Mouse (Mus musculus) heart, embryonic 16.5 days (tissue): ENCODE data around the gene Phospho1. TPM values are rescaled to one million over a fixed set of nuclear protein-coding genes. Genes with fewer than 3 reads are reported as not detected.
A peak's percentile ranks its signal among the peaks of the same experiment; 100 is the strongest.

ENCODE experiments used
- ATAC-seq: fragments of 200-750 bp; cut with Nextera tagmentation; replicated peaks from 2 replicates; pipeline ENCODE4 v1.8.0; 2017; ENCODE audit warnings: moderate number of reproducible peaks; ENCODE audit not compliant: insufficient read depth, low FRiP score; ENCODE audit errors: extremely low read depth
- H3K27ac ChIP-seq: fragments of 300-500 bp; sonication (generic); 2 replicates; pipeline ENCODE4 v1.5.1; 2014; ENCODE audit warnings: mild to moderate bottlenecking, low read length, control low read depth, moderate library complexity
- H3K27me3 ChIP-seq: fragments of 300-500 bp; sonication (generic); 2 replicates; pipeline ENCODE4 v1.6.1; 2014; ENCODE audit warnings: low read length, mixed read lengths; ENCODE audit not compliant: control insufficient read depth, insufficient read depth
- H3K36me3 ChIP-seq: fragments of 300-500 bp; sonication (generic); 2 replicates; pipeline ENCODE4 v1.6.1; 2014; ENCODE audit not compliant: control insufficient read depth, insufficient read depth
- H3K4me1 ChIP-seq: fragments of 300-500 bp; sonication (generic); 2 replicates; pipeline ENCODE4 v1.6.1; 2014; ENCODE audit warnings: low read length, mixed read lengths; ENCODE audit not compliant: control insufficient read depth, insufficient read depth
- H3K4me2 ChIP-seq: fragments of 300-500 bp; sonication (generic); 2 replicates; pipeline ENCODE4 v1.6.1; 2014; ENCODE audit warnings: low read depth, mild to moderate bottlenecking, control low read depth, low read length
- H3K4me3 ChIP-seq: fragments of 300-500 bp; sonication (generic); 2 replicates; pipeline ENCODE4 v1.5.1; 2014; ENCODE audit warnings: mild to moderate bottlenecking, control low read depth, low read length
- H3K9ac ChIP-seq: fragments of 300-500 bp; sonication (generic); 2 replicates; pipeline ENCODE4 v1.6.1; 2014; ENCODE audit warnings: low read length, control low read depth
- H3K9me3 ChIP-seq: fragments of 300-500 bp; sonication (generic); replicated peaks from 2 replicates; pipeline ENCODE4 v1.6.1; 2016; ENCODE audit warnings: low read length; ENCODE audit not compliant: control insufficient read depth
- WGBS: fragments of 180-500 bp; shearing (Covaris S2); extraction: QIAGEN DNeasy Blood & Tissue Kit; methylation state at CpG from one replicate; pipeline ENCODE4 v1.1.7; 2014; 5-methylcytosine and 5-hydroxymethylcytosine counted together
- polyA plus RNA-seq: library from polyadenylated mRNA; unstranded; fragments of >200 nt; fragmentation: Nextera tagmentation; extraction: Ambion mirVana; gene quantifications from 2 replicates; pipeline ENCODE4 v1.2.1, GENCODE M21; 2015

Gene Phospho1
- polyA plus RNA-seq, 1 experiment from 2014 or later, result 3.3 TPM

DNA sequence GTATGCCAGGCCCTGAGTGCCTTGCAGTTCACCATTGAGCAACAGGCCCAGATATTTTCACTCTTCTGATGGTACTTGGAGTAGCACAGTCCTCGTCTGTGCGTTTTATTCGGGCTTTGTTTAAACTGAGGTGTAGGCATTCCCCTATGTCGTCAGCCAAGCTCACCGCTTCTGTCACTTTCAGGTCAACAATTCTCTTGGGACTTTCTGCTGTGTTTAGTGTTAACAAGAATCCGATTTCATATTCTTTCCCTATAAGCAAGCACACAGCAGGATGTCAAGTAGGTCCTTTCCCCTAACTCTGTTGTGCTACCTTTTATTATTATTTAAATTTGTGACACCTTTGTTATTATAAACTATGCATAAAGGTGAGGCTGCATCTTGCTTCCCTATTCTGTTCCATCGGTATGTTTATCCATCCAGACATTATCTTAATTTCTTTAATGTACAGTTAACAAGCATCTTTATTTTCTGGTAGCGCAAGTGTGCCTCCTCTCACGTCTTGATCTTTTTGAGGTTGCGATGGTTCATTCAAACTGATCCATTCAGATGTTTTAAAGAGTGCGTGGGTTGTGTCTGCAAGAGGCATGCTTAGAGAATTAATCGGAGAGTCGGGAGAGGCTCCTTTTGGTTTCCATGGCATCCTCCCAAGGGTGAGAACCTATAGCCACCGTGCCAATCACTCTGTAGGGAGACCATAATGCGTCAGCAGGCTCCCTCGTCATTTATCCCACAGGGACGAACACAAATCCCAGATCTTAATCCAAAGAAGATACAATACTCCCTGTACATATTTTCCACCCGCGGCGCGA lies 33.6 kb downstream of the Phospho1 start:
- peak overlapping the region; percentile 80 for H3K27ac ChIP-seq
- no peaks in the 10 kb centered on the region for H3K27me3 ChIP-seq
- no peaks in the 10 kb centered on the region for H3K36me3 ChIP-seq
- peak overlapping the region; percentile 78 for H3K9ac ChIP-seq
- no peak for ATAC-seq
- peaks cover 8% of the 10 kb centered on the region; the same call in 1 of the 2 replicates for H3K4me1 ChIP-seq
- H3K9me3 ChIP-seq, result no peaks in the 10 kb centered on the region
- peak overlapping the region; percentile 92 for H3K4me2 ChIP-seq
- WGBS, result 20% methylated on average over 21 of the region's 21 CpGs
- peak overlapping the region; percentile 88 for H3K4me3 ChIP-seq

DNA sequence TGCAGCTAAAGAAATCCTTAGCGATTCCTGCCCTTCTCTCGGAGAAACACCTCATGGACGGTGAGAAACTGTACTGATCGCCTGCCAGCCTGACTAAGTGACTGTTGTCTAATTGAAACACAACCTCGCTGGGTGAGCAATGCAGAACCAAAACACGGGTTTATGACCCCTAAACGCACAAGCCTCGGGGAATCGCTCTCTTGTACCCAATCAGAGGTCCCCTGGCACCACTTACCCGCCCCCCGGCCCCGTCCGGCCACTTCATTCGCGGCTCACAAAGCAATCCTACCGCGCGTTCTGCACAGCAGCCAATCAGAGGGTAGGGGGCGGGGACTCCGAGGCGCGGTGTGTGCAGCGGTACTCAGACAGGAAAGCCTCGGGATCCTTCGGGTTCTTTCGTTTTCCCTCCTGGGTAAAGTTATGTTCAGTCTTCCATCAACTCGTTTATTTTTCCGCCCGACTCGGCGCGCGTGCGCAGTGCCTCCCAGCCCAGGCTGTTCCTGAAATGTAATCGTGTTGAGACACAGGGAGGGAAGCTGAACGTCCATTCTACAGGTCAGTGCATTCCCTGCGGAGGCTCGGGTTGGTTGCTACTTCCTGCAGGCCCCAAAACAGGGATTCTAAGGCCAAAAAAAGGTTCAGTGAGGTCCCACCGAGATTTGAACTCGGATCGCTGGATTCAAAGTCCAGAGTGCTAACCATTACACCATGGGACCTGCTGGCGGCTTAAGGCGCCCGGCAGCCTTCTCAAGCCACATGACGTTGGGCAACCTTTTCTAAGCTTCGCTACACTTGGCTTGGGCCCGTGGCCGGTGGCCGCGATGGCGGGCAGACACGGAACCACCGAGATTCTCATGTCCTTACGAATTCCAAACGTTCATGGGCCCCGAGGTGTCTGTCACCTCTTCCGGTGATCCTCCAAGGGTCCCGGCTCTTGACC lies 34.5 kb downstream of the Phospho1 start:
- under 1% methylated on average over 58 of the region's 58 CpGs for WGBS
- no peaks in the 10 kb centered on the region for H3K36me3 ChIP-seq
- peak overlapping the region; percentile 88 for H3K4me3 ChIP-seq
- peak; percentile 98 for ATAC-seq
- peak overlapping the region; percentile 82 for H3K9ac ChIP-seq
- peak overlapping the region; percentile 92 for H3K4me2 ChIP-seq
- peaks cover 8% of the 10 kb centered on the region; the same call in 1 of the 2 replicates for H3K4me1 ChIP-seq
- H3K9me3 ChIP-seq, result no peaks in the 10 kb centered on the region
- H3K27ac ChIP-seq, result peak overlapping the region; percentile 97
- no peaks in the 10 kb centered on the region for H3K27me3 ChIP-seq

- Histone ChIP-seq H3K27me3 (no peaks in the 10 kb centered on the region), H3K9ac (peak overlapping the region; percentile 82), H3K4me2 (peak overlapping the region; percentile 85), H3K4me1 (peaks cover 8% of the 10 kb centered on the region; the same call in 1 of the 2 replicates), H3K36me3 (no peaks in the 10 kb centered on the region), H3K27ac (peak overlapping the region; percentile 97), H3K4me3 (peak overlapping the region; percentile 88), H3K9me3 (no peaks in the 10 kb centered on the region)
- peak; percentile 45 for ATAC-seq
- WGBS, result under 1% methylated on average over 35 of the region's 35 CpGs
Observed at GRCm38 (mm10) chr11:95859468-95859855, 35.2 kb downstream of the Phospho1 start.

DNA sequence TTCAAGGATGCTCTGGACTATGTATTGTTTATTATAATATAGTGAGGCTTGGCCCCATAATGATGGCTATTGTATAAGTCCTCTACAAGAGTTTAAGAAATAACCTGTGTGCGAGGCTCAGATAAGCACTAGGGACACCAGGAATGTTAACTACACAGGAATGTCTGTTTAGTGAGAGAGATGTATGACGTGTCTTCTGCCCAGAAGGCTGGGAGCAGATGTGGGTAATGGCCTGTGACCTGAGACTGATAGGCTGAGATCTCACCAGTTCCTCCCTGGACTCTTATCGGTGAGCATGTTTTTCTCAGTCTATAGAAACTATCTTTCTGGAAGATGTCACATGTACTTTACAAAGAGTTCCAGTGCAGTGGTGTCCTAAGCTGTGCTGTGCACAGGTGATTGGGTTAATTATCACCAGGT lies 35.8 kb downstream of the Phospho1 start:
- peak overlapping the region; percentile 88 for H3K4me3 ChIP-seq
- no peaks in the 10 kb centered on the region for H3K9me3 ChIP-seq
- WGBS, result 19% methylated on average over 3 of the region's 3 CpGs
- peak overlapping the region; percentile 85 for H3K4me2 ChIP-seq
- ATAC-seq, result no peak
- H3K9ac ChIP-seq, result peak overlapping the region; percentile 82
- peak overlapping the region; percentile 97 for H3K27ac ChIP-seq
- H3K4me1 ChIP-seq, result peaks cover 8% of the 10 kb centered on the region; the same call in 1 of the 2 replicates
- no peaks in the 10 kb centered on the region for H3K27me3 ChIP-seq
- H3K36me3 ChIP-seq, result no peaks in the 10 kb centered on the region

DNA sequence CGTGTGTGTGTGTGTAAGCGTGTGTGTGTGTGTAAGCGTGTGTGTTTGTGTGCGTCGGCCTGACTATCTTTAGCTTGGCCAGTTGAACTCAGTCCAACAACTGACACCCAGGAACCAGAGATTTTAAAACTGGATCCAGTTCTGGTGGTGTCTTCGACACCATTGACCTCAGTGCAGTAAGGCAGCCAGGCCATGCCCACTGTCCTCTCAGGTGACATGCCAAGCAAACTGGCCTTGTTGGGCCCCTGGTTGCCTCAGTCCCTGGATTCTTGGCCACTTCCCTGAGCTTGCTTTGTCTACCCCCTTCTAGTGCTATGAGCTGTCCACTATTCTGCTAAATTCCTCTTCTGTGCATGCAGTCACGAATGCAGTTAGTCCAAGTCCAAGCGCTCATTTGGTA lies 37.1 kb downstream of the Phospho1 start:
- 82% methylated on average over 8 of the region's 8 CpGs for WGBS
- Histone ChIP-seq H3K27ac (no peak overlapping the region), H3K4me1 (peaks cover 8% of the 10 kb centered on the region; the same call in 1 of the 2 replicates), H3K36me3 (no peaks in the 10 kb centered on the region), H3K27me3 (no peaks in the 10 kb centered on the region), H3K4me2 (no peak overlapping the region), H3K9me3 (no peaks in the 10 kb centered on the region), H3K9ac (no peak overlapping the region), H3K4me3 (no peak overlapping the region)
- ATAC-seq, result no peak

DNA sequence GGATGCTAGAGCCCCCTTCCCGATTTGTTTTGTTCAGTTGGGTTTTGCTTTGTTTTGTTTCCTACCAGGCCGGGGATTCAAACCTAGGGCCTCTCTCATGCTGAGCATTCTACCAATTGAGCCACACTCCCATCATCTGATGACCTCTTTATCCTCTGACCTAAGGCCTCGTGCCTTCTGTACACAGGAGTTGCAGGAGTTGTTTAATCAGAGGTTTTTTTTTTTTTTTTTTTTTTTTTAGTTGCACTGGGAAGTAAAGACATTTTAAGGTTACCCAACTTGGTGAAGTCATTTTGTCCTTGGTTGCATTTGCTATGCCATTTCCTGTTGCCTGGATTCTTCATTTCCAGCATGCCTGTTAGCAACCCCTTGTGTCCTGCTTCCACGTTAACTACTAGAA lies 45.1 kb downstream of the Phospho1 start:
- H3K4me2 ChIP-seq, result no peak overlapping the region
- no peaks in the 10 kb centered on the region for H3K9me3 ChIP-seq
- H3K27me3 ChIP-seq, result no peaks in the 10 kb centered on the region
- no peak for ATAC-seq
- no peak overlapping the region for H3K27ac ChIP-seq
- WGBS, result 68% methylated on average over 4 of the region's 4 CpGs
- H3K9ac ChIP-seq, result no peak overlapping the region
- no peaks in the 10 kb centered on the region for H3K4me1 ChIP-seq
- H3K4me3 ChIP-seq, result no peak overlapping the region
- no peaks in the 10 kb centered on the region for H3K36me3 ChIP-seq

DNA sequence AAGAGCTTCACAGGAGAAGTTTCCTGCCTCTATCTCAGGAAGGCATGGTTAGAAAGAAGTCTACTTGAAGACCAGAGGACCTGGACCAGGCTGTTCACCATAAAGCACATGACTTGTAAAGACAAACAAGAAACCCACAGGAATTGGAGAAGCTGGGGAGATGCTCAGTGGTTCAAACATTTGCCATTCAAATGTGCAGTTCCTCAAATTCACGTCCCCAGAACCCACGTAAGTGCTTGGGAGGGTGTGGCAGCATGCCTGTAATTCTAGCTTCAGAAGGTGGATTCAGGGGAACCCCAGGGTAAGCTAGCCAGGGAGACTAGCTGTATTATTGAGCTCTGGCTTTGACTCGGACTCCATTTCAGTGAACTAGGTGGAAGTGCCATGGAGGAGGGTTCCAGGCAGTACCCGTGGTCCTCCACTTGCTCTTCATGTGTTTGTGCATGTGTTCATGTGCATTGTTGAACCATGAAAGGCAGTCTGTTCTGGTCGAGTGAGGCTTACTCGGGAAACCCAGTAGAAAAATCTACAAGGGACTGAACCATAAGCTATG lies 45.7 kb downstream of the Phospho1 start:
- 60% methylated on average over 6 of the region's 6 CpGs for WGBS
- no peak overlapping the region for H3K4me3 ChIP-seq
- no peak for ATAC-seq

GRCm38 (mm10) chr11:95875804-95876203 lies 51.5 kb downstream of the Phospho1 start:
- no peaks in the 10 kb centered on the region for H3K4me1 ChIP-seq
- H3K4me2 ChIP-seq, result no peak overlapping the region
- no peak overlapping the region for H3K27ac ChIP-seq
- H3K9me3 ChIP-seq, result no peaks in the 10 kb centered on the region
- H3K36me3 ChIP-seq, result no peaks in the 10 kb centered on the region
- H3K9ac ChIP-seq, result no peak overlapping the region
- 31% methylated on average over 9 of the region's 9 CpGs for WGBS
- no peak for ATAC-seq
- no peak overlapping the region for H3K4me3 ChIP-seq
- H3K27me3 ChIP-seq, result no peaks in the 10 kb centered on the region

More for the DNA sequence above, 45.7 kb downstream of the Phospho1 start:
- Histone ChIP-seq H3K9me3 (no peaks in the 10 kb centered on the region), H3K27ac (no peak overlapping the region), H3K4me1 (no peaks in the 10 kb centered on the region), H3K9ac (no peak overlapping the region), H3K4me2 (no peak overlapping the region), H3K36me3 (no peaks in the 10 kb centered on the region), H3K27me3 (no peaks in the 10 kb centered on the region)
